23 mouse cellular contexts compared by ENCODE assay signal in the genomic region with DNA sequence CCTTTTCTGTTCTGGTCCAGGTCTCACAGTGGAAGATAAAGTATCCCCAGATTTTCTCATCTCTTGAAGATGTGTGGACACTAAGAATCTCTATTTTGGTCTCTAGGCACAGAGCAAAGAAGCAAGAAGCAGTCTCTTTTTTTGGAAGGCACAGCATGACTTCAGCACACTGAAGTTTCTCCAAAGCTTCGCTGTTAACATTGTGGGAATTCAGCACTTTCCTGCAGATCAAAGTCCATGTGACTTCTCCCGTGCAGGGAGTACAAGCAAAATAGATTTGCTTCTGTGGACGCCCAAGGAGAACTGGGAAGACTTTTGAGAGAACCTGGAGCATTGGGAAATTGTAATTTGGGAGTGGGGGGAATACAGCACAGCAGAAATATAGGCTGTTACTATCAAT. TPM values are rescaled to one million over a fixed set of nuclear protein-coding genes. Genes with fewer than 3 reads are reported as not detected.
DNase-seq lines count a peak whose midpoint lies in the region; ATAC-seq and TF ChIP-seq lines count a peak whose summit lies in the region.
"Had no signal": no experiment of that assay in that cellular context is flagged by ENCODE, and none has a peak within 500 bp of the region (broad histone marks: within the 10 kb centered on the region; RNA-seq: fewer than 3 reads in every experiment).

No protein-coding gene starts in this region.

- peak; percentile 81 for DNase-seq in kidney, adult 2 months
- peak; percentile 19 for DNase-seq in liver, adult 2 months (ENCODE audit: extremely low read depth, low read depth, low spot score)
- DNase-seq in liver, embryonic 11.5 days (ENCODE audit: low spot score) = no peak
- DNase-seq in kidney, postnatal 25 days = peak; percentile 20 to 44
- DNase-seq in layer of hippocampus, adult 18-20 months (ENCODE audit: low spot score in 2 of 2) = no peak
- no peak for DNase-seq in lung, postnatal 25 days (ENCODE audit: low spot score)
- DNase-seq: adrenal gland, postnatal 14 days; cerebellum, adult 18-20 months; cerebellum, adult 9-11 months; cerebellum, postnatal 36 days; forebrain, postnatal 0 days; gastrocnemius, postnatal 36 days; heart, adult 18-20 months; heart, postnatal 10 days; heart, postnatal 4 days had no signal

- 50% methylated on average over 3 of the region's 3 CpGs for WGBS in kidney, adult 2 months
- WGBS in kidney, embryonic 16.5 days = 61% methylated on average over 3 of the region's 3 CpGs
- WGBS in liver, adult 2 months = 45% methylated on average over 3 of the region's 3 CpGs
- 68% methylated on average over 3 of the region's 3 CpGs for WGBS in liver, embryonic 11.5 days

- ATAC-seq in kidney, embryonic 16.5 days (ENCODE audit: low FRiP score, low TSS enrichment) = no peak
- no peak for ATAC-seq in liver, embryonic 11.5 days (replicated peaks; ENCODE audit: low FRiP score)
- ATAC-seq: activated CD4-positive, CD25-positive, alpha-beta regulatory T cell, adult 4 months; forebrain, postnatal 0 days; Patski had no signal

- no peaks in the 10 kb centered on the region for H3K79me2 ChIP-seq in liver, adult 2 months (ENCODE audit: control insufficient read depth, insufficient read depth, low read length)

- H3K9ac ChIP-seq in kidney, embryonic 16.5 days (replicated peaks; ENCODE audit: low read length) = no peak overlapping the region
- H3K9ac ChIP-seq in liver, adult 2 months (ENCODE audit: low read depth, low read length) = no peak overlapping the region
- H3K9ac ChIP-seq in liver, embryonic 11.5 days (ENCODE audit: low read depth, low read length) = no peak overlapping the region
- H3K9ac ChIP-seq: embryonic facial prominence, embryonic 13.5 days; forebrain, embryonic 12.5 days; forebrain, postnatal 0 days; hindbrain, embryonic 12.5 days had no signal

- no peak for TF ChIP-seq CTCF in kidney, adult 2 months (conservative IDR thresholded peaks at IDR 0.05; ENCODE audit: insufficient read depth, insufficient read length, low read depth, low read length)
- TF ChIP-seq CTCF in liver, adult 2 months (IDR thresholded peaks at IDR 0.05; ENCODE audit: low read depth, low read length) = no peak

- H3K36me3 ChIP-seq in kidney, adult 2 months (ENCODE audit: control insufficient read depth, insufficient read depth, low read length) = no peaks in the 10 kb centered on the region
- no peaks in the 10 kb centered on the region for H3K36me3 ChIP-seq in kidney, embryonic 16.5 days (ENCODE audit: insufficient read depth, low read length)
- H3K36me3 ChIP-seq in liver, adult 2 months (ENCODE audit: control insufficient read depth, insufficient read depth, low read length) = no peaks in the 10 kb centered on the region
- no peaks in the 10 kb centered on the region for H3K36me3 ChIP-seq in liver, embryonic 11.5 days (ENCODE audit: control insufficient read depth, insufficient read depth, low read length)
- H3K36me3 ChIP-seq: embryonic facial prominence, embryonic 13.5 days; forebrain, embryonic 12.5 days; heart, embryonic 10.5 days; hindbrain, embryonic 12.5 days had no signal

- no peaks in the 10 kb centered on the region for H3K27me3 ChIP-seq in kidney, adult 2 months (replicated peaks; ENCODE audit: control insufficient read depth, insufficient read depth, low read length)
- no peaks in the 10 kb centered on the region for H3K27me3 ChIP-seq in kidney, embryonic 16.5 days (ENCODE audit: insufficient read depth, low read length)
- H3K27me3 ChIP-seq in liver, adult 2 months (ENCODE audit: control insufficient read depth, insufficient read depth, low read length) = no peaks in the 10 kb centered on the region
- H3K27me3 ChIP-seq in liver, embryonic 11.5 days (replicated peaks; ENCODE audit: control insufficient read depth, insufficient read depth, low read length) = no peaks in the 10 kb centered on the region
- H3K27me3 ChIP-seq: CH12.LX; embryonic facial prominence, embryonic 13.5 days; forebrain, embryonic 12.5 days; hindbrain, embryonic 12.5 days; Patski had no signal

- no peak for TF ChIP-seq POLR2A in kidney, adult 2 months (IDR thresholded peaks at IDR 0.05; ENCODE audit: low read depth, low read length)
- no peak for TF ChIP-seq POLR2A in liver, adult 2 months (IDR thresholded peaks at IDR 0.05; ENCODE audit: extremely low read depth, insufficient read depth, low read length)

- H3K4me2 ChIP-seq in kidney, embryonic 16.5 days (replicated peaks; ENCODE audit: low read depth, low read length) = no peak overlapping the region
- H3K4me2 ChIP-seq in liver, embryonic 11.5 days = no peak overlapping the region
- H3K4me2 ChIP-seq: embryonic facial prominence, embryonic 13.5 days; forebrain, embryonic 12.5 days; hindbrain, embryonic 12.5 days had no signal

- H3K4me3 ChIP-seq in kidney, adult 2 months (ENCODE audit: insufficient read depth, low read depth, low read length) = no peak overlapping the region
- no peak overlapping the region for H3K4me3 ChIP-seq in kidney, embryonic 16.5 days (ENCODE audit: low read length)
- no peak overlapping the region for H3K4me3 ChIP-seq in liver, adult 2 months (ENCODE audit: insufficient read depth, low read depth, low read length)
- no peak overlapping the region for H3K4me3 ChIP-seq in liver, embryonic 11.5 days (ENCODE audit: low read depth, low read length)
- H3K4me3 ChIP-seq: embryonic facial prominence, embryonic 13.5 days; forebrain, embryonic 12.5 days; heart, embryonic 10.5 days; hindbrain, embryonic 12.5 days had no signal

- H3K27ac ChIP-seq in kidney, adult 2 months (ENCODE audit: insufficient read depth, low read depth, low read length) = peak overlapping the region; percentile 26; the same call in 1 of the 2 replicates
- no peak overlapping the region for H3K27ac ChIP-seq in kidney, embryonic 16.5 days (ENCODE audit: low read length)
- H3K27ac ChIP-seq in liver, adult 2 months (replicated peaks; ENCODE audit: insufficient read depth, low read depth, low read length) = no peak overlapping the region
- H3K27ac ChIP-seq in liver, embryonic 11.5 days (ENCODE audit: low read depth, low read length) = no peak overlapping the region
- H3K27ac ChIP-seq: embryonic facial prominence, embryonic 13.5 days; forebrain, embryonic 12.5 days; heart, embryonic 10.5 days; hindbrain, embryonic 12.5 days had no signal

- peaks cover 4% of the 10 kb centered on the region; the same call in 1 of the 2 replicates for H3K4me1 ChIP-seq in kidney, adult 2 months (ENCODE audit: control insufficient read depth, insufficient read depth, low read length)
- no peaks in the 10 kb centered on the region for H3K4me1 ChIP-seq in kidney, embryonic 16.5 days (ENCODE audit: insufficient read depth, low read length)
- peaks cover 2% of the 10 kb centered on the region; the same call in 1 of the 2 replicates for H3K4me1 ChIP-seq in liver, adult 2 months (ENCODE audit: control insufficient read depth, insufficient read depth, low read length)
- no peaks in the 10 kb centered on the region for H3K4me1 ChIP-seq in liver, embryonic 11.5 days (replicated peaks; ENCODE audit: control insufficient read depth, insufficient read depth, low read length)
- H3K4me1 ChIP-seq: embryonic facial prominence, embryonic 13.5 days; forebrain, embryonic 12.5 days; heart, embryonic 10.5 days; hindbrain, embryonic 12.5 days had no signal

- H3K9me3 ChIP-seq in kidney, embryonic 16.5 days (ENCODE audit: low read length) = no peaks in the 10 kb centered on the region
- H3K9me3 ChIP-seq in liver, embryonic 11.5 days (ENCODE audit: control insufficient read depth, low read length) = no peaks in the 10 kb centered on the region
- H3K9me3 ChIP-seq: embryonic facial prominence, embryonic 13.5 days; forebrain, embryonic 12.5 days; heart, embryonic 10.5 days; hindbrain, embryonic 12.5 days had no signal

RNA-seq across cellular contexts. Expression of gene Mycbp2, which starts 56.4 kb away (rescaled TPM):
- 15.3 and 17.8 TPM in 2 replicates for polyA plus RNA-seq in kidney, adult 2 months (2012; rRNA removed)
- 17.4 and 19.3 TPM in 2 replicates for polyA plus RNA-seq in kidney, embryonic 16.5 days (2015; fragmentation: Nextera tagmentation; extraction: Ambion mirVana)
- total RNA-seq in liver, adult 2 months (2014; rRNA removed) = 14.0 and 14.6 TPM in 2 replicates
- 4.1 and 5.2 TPM in 2 replicates for polyA plus RNA-seq in liver, adult 2 months (2012; rRNA removed)
- 16.6 and 17.7 TPM in 2 replicates for polyA plus RNA-seq in liver, embryonic 11.5 days (2014; fragmentation: Nextera tagmentation; extraction: Ambion mirVana)
- 100 to 1,000 TPM; 160 to 169 TPM for total RNA-seq in layer of hippocampus, adult 18-20 months (2021)

Comparison
In these comparisons a context has a peak if more than half of its experiments do, and no peak if none do; other contexts are left out.
1. DNase-seq: peak in kidney, adult 2 months (single experiment), liver, adult 2 months (single experiment) and kidney, postnatal 25 days (2 of 2); none in liver, embryonic 11.5 days (single experiment), layer of hippocampus, adult 18-20 months (0 of 2) and lung, postnatal 25 days (single experiment).